Mouse (Mus musculus) spleen, adult 2 months (tissue): ENCODE measurements around the gene Lama4. TPM values are rescaled to one million over a fixed set of nuclear protein-coding genes. Genes with fewer than 3 reads are reported as not detected.

Experiments
- DNase-seq, 2 experiments: peaks; one replicate each; pipeline versions ENCODE4 v3.0.0 to v3.0.0-alpha.2; 2012 to 2021; ENCODE audit warnings: low spot score in 2 of 2, low read depth in 1 of 2
- H3K27ac ChIP-seq: fragments of 200-500 bp; 2 replicates; pipeline ENCODE4 v1.5.1; 2012; ENCODE audit warnings: low read length, inconsistent platforms; ENCODE audit not compliant: insufficient read depth
- H3K27me3 ChIP-seq: fragments of 200-500 bp; 2 replicates; pipeline ENCODE4 v1.6.1; 2012; ENCODE audit warnings: mild to moderate bottlenecking, moderate library complexity, low read length, inconsistent platforms; ENCODE audit not compliant: control insufficient read depth, insufficient read depth
- H3K36me3 ChIP-seq: fragments of 200-500 bp; 2 replicates; pipeline ENCODE4 v1.6.1; 2012; ENCODE audit warnings: mild to moderate bottlenecking, low read length, inconsistent platforms; ENCODE audit not compliant: control insufficient read depth, insufficient read depth
- H3K4me1 ChIP-seq: fragments of 200-500 bp; 2 replicates; pipeline ENCODE4 v1.6.1; 2011; ENCODE audit warnings: inconsistent platforms; ENCODE audit not compliant: control insufficient read depth, insufficient read depth, insufficient read length
- H3K4me3 ChIP-seq: fragments of 200-500 bp; 2 replicates; pipeline ENCODE4 v1.5.1; 2011; ENCODE audit warnings: mild to moderate bottlenecking, inconsistent platforms; ENCODE audit not compliant: insufficient read depth, insufficient read length; ENCODE audit errors: extremely low read depth
- CTCF ChIP-seq: fragments of 200-500 bp; IDR thresholded peaks from 2 replicates; pipeline ENCODE4 v1.5.1; 2011; ENCODE audit warnings: mild to moderate bottlenecking, inconsistent platforms; ENCODE audit not compliant: insufficient read depth, insufficient read length, insufficient replicate concordance; ENCODE audit errors: extremely low read depth
- POLR2A ChIP-seq: fragments of 200-500 bp; IDR thresholded peaks from 2 replicates; pipeline ENCODE4 v1.6.1; 2011; ENCODE audit warnings: low read depth, low read length, inconsistent platforms
- WGBS: fragments of 180-500 bp; shearing (Covaris S2); methylation state at CpG from one replicate; pipeline ENCODE4 v1.1.7; 2018; 5-methylcytosine and 5-hydroxymethylcytosine counted together
- polyA plus RNA-seq: library from polyadenylated mRNA; depleted of rRNA; stranded (reverse); fragments of >200 nt; gene quantifications from 2 replicates; pipeline ENCODE4 v1.2.3, GENCODE M21; 2012

Gene Lama4
- polyA plus RNA-seq, 1 experiment: 1.7 TPM

DNA sequence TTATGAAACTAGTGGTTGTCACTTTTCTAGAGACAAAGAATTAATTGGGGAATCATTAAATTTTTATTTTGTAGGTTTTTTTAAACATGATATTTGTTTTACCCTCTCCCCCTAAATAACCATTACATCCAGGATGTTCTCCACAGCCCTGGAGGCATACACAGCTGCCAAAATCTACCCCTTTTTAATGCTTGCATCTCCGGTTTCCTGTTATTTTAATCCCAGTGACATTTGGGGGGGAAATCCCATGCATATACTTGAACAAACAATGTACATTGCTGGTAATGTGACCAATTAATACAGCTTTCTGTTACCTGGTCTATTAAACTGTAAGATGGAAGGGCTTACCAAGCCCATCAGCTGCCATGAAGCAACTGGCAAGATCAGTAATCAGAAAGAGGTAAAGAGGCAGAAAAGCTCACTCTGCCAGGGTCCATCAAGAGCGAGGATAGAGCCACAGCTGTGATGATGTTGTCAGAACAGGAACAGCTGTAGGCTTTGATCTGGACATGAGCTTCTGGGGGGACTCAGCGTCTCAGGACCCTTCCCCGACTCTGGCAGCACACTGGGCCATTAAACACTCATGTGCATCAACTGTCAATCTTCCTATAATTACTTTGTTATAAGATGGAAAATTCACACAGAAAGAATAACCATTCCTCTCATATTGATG, 41.3 kb downstream of the Lama4 start:
- Histone ChIP-seq H3K27ac (no peak overlapping the region), H3K4me3 (no peak overlapping the region), H3K4me1 (no peaks in the 10 kb centered on the region), H3K27me3 (no peaks in the 10 kb centered on the region), H3K36me3 (no peaks in the 10 kb centered on the region)
- no peak for DNase-seq
- 89% methylated on average over 4 of the region's 4 CpGs for WGBS
- TF ChIP-seq CTCF (no peak), POLR2A (no peak)

DNA sequence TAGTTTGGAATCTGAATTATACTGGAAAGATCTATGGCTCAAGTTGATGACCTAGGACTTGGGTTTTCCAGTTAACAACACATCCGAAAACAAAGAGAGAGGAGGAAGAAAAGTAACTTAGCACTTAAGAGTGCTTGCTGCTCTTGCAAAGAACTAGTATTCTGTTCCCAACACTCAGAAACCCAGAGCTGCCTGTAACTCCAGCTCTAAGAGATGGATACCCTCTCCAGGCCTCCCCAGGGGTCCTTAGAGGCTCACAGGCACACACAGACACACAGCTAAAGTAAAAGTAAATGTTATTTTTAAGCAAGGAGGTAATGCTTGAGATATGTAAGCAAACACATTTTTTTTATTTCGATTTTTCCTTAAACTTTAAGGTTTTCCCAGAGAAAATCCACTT, 49.5 kb downstream of the Lama4 start:
- DNase-seq: no peak
- H3K4me3 ChIP-seq: no peak overlapping the region
- 71% methylated on average over 2 of the region's 2 CpGs for WGBS

DNA sequence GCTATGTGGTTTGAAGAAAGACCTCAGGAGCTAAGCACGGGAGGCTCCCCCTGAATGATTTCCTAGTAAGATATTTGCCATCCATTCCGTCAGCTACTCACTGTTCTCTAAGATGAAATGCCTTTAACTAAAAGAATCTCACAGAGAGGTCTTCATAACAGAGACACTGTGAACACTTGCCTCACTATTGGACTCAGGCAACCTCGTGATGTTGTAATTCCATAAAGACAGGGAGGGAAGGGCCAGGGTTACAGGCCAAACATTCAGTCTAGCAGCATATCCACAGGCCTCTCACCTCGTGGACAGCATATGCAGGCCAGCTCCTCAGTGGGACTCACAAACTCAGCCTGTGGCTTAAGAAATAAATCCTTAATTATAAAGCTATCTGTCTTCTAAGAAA, 52.7 kb downstream of the Lama4 start:
- no peaks in the 10 kb centered on the region for H3K36me3 ChIP-seq

More for the DNA sequence above, 49.5 kb downstream of the Lama4 start:
- TF ChIP-seq POLR2A: no peak
- no peak for TF ChIP-seq CTCF
- no peaks in the 10 kb centered on the region for H3K4me1 ChIP-seq
- no peak overlapping the region for H3K27ac ChIP-seq
- no peaks in the 10 kb centered on the region for H3K36me3 ChIP-seq
- no peaks in the 10 kb centered on the region for H3K27me3 ChIP-seq

DNA sequence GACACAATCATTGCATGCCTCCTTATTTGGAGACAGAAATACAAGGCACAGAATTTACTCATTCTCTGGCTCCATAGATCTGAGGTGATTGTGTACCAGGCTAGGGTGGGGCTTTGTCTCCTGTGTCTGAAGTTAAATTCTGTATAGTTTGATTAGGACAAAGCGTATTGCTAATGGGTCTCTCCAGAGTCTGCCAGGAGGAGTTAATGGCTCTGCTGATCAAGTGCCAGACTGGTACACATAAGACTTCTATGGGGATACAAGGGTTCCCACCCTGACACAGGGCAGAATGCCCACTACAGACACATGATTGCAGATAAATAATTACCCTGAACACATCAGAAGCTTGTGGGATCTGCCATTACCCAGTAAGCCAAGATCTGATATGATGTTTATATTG, 53.3 kb downstream of the Lama4 start:
- H3K4me3 ChIP-seq: no peak overlapping the region
- no peak overlapping the region for H3K27ac ChIP-seq
- no peaks in the 10 kb centered on the region for H3K36me3 ChIP-seq

More for the DNA sequence above, 52.7 kb downstream of the Lama4 start:
- no peak overlapping the region for H3K27ac ChIP-seq
- H3K27me3 ChIP-seq: no peaks in the 10 kb centered on the region
- 82% methylated on average over 4 of the region's 4 CpGs for WGBS
- DNase-seq: no peak
- no peaks in the 10 kb centered on the region for H3K4me1 ChIP-seq
- H3K4me3 ChIP-seq: no peak overlapping the region
- TF ChIP-seq CTCF: no peak

DNA sequence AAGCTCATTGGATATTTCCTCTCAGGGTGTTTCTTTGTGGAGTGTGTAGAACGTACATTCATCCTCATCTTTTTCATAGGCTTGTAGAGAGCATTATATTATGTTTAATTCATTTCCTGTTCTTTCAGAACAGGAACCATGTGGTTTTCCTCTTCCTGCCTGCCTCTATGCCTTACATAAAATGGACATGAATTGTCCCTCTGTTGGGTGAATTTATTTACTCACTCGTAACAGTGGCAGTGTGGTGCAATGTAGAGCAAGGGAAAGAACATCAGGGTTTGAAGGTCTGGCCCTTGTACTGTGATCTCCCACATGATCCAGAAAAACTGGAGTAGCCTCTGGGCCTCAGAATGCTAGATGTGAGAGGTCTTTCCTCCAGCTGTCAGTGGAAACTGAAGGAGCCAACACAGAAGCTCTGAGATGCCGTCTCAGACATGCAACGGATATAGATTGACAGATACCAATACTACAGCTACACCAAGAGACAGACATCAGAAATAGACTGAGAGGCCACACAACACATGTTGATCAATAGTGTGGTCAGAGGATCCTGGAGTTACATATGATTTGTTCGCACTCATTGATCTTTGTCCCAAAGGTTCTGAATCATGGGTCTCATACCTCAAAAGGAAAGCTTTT, 58.4 kb downstream of the Lama4 start:
- Histone ChIP-seq H3K27me3 (no peaks in the 10 kb centered on the region), H3K27ac (0 out of 2 replicates have a peak overlapping the region, but pooled peaks have one; percentile 18), H3K4me1 (no peaks in the 10 kb centered on the region; the same call in 1 of the 2 replicates), H3K4me3 (no peak overlapping the region), H3K36me3 (no peaks in the 10 kb centered on the region)
- 34% methylated on average over 5 of the region's 5 CpGs for WGBS
- TF ChIP-seq CTCF (no peak), POLR2A (no peak)
- peak in 1 of 2 experiments; percentile 4 for DNase-seq

More for the DNA sequence above, 53.3 kb downstream of the Lama4 start:
- Histone ChIP-seq H3K4me1 (no peaks in the 10 kb centered on the region), H3K27me3 (no peaks in the 10 kb centered on the region)
- 92% methylated on average over 1 of the region's 1 CpGs for WGBS
- TF ChIP-seq POLR2A (no peak), CTCF (no peak)
- no peak for DNase-seq

DNA sequence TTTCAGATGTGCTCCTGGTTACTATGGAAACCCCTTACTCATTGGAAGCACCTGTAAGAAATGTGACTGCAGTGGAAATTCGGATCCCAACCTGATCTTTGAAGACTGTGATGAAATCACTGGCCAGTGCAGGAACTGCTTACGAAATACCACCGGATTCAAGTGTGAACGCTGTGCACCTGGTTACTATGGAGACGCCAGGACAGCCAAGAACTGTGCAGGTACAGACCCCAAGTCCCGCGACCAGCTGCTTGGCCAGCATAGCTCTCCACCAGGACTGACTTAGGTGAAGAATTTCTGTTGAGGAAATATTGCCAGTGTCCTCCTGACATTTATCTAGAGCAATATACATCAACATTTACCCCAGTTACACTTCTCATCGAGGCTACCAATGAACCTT, 61.2 kb downstream of the Lama4 start:
- Histone ChIP-seq H3K36me3 (no peaks in the 10 kb centered on the region), H3K27me3 (no peaks in the 10 kb centered on the region), H3K4me3 (no peak overlapping the region), H3K4me1 (no peaks in the 10 kb centered on the region; the same call in 1 of the 2 replicates), H3K27ac (no peak overlapping the region)
- DNase-seq: no peak
- TF ChIP-seq POLR2A (no peak), CTCF (no peak)
- WGBS: 88% methylated on average over 8 of the region's 8 CpGs

DNA sequence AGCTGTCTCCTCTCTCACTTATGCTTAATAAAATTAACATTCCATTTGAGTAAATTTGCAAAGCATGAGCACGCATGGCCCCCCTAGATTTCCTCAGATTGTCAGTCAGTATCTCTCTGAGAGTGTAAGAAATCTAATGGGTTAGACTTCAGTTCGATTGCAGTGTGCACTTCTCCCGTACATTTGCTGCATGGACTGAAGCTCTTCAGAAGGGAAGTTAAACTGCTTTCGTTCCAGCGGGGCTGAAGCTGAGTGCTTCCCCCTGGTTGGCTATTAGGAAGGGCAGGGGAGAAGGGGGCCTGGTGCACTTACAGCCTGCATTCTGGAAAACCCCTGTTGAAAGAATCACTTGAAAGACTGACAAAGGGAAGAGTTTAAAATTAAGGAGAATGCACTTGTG, 61.7 kb downstream of the Lama4 start:
- H3K36me3 ChIP-seq: no peaks in the 10 kb centered on the region
- no peak for DNase-seq
- WGBS: 47% methylated on average over 5 of the region's 5 CpGs
- H3K4me3 ChIP-seq: no peak overlapping the region
- no peak overlapping the region for H3K27ac ChIP-seq
- TF ChIP-seq POLR2A (no peak), CTCF (no peak)
- no peaks in the 10 kb centered on the region; the same call in 1 of the 2 replicates for H3K4me1 ChIP-seq
- no peaks in the 10 kb centered on the region for H3K27me3 ChIP-seq
